ENCODE assay signal across 19 mouse cellular contexts in the genomic region with DNA sequence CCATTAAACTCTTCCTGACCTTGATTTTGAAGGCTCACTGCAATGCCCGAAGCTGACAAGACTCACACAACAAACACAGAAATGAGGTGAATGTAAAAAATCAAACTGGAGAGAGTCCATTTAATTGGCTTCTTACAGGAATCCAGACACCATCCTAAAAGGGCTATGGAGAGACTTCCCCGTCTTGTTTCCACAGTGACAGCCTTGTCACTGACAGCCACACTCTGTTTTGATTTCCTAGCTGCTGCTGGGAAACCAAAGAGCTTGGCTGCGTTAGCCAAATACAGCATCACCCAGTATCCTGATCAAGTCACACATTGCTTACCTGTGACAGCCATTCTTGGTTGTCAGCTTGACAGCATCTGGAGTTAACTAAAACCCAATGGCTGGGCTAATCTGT.
DNase-seq lines count a peak whose midpoint lies in the region; ATAC-seq and TF ChIP-seq lines count a peak whose summit lies in the region.
"Had no signal": no experiment of that assay in that cellular context is flagged by ENCODE, and none has a peak within 500 bp of the region (broad histone marks: within the 10 kb centered on the region; RNA-seq: fewer than 3 reads in every experiment).

No protein-coding gene starts in this region.

- intact Hi-C loops in gastrocnemius, postnatal 36 days (cut with DNase I), result no loop called here

- H3K4me1 ChIP-seq in lung, embryonic 14.5 days (ENCODE audit: insufficient read depth), result peaks cover 3% of the 10 kb centered on the region
- no peaks in the 10 kb centered on the region for H3K4me1 ChIP-seq in midbrain, embryonic 16.5 days (ENCODE audit: control insufficient read depth, insufficient read depth, low read length)
- H3K4me1 ChIP-seq: embryonic facial prominence, embryonic 12.5 days had no signal

- ATAC-seq in frontal cortex, adult (ENCODE audit: low TSS enrichment), result 0 out of 2 replicates have a peak, but pooled peaks have one; percentile 25
- ATAC-seq in lung, embryonic 14.5 days (ENCODE audit: insufficient read depth), result peak; percentile 25; the same call in 1 of the 2 replicates
- ATAC-seq in midbrain, embryonic 16.5 days, result 0 out of 2 replicates have a peak, but pooled peaks have one; percentile 43
- ATAC-seq: hindbrain, embryonic 16.5 days; inflammation-experienced regulatory T-cells, adult 6 months had no signal

- H3K4me3 ChIP-seq in lung, embryonic 14.5 days (ENCODE audit: low read depth, low read length), result no peak overlapping the region
- H3K4me3 ChIP-seq in midbrain, embryonic 16.5 days (ENCODE audit: low read depth, low read length), result no peak overlapping the region
- H3K4me3 ChIP-seq: embryonic facial prominence, embryonic 12.5 days; heart, embryonic 12.5 days; hindbrain, embryonic 10.5 days had no signal

- H3K9ac ChIP-seq in lung, embryonic 14.5 days, result no peak overlapping the region
- no peak overlapping the region for H3K9ac ChIP-seq in midbrain, embryonic 16.5 days (ENCODE audit: low read depth, low read length)
- H3K9ac ChIP-seq: embryonic facial prominence, embryonic 12.5 days; heart, embryonic 12.5 days had no signal

- 12% methylated on average over 3 of the region's 3 CpGs for WGBS in lung, embryonic 14.5 days
- 58% methylated on average over 3 of the region's 3 CpGs for WGBS in midbrain, embryonic 16.5 days

- no peak overlapping the region for H3K27ac ChIP-seq in lung, embryonic 14.5 days (ENCODE audit: low read depth)
- H3K27ac ChIP-seq in midbrain, embryonic 16.5 days (ENCODE audit: low read length), result no peak overlapping the region
- H3K27ac ChIP-seq: embryonic facial prominence, embryonic 12.5 days; hindbrain, embryonic 10.5 days had no signal

- no peaks in the 10 kb centered on the region for H3K9me3 ChIP-seq in lung, embryonic 14.5 days (ENCODE audit: low read depth, low read length)
- H3K9me3 ChIP-seq in midbrain, embryonic 16.5 days (replicated peaks; ENCODE audit: control insufficient read depth, low read length, poor library complexity, severe bottlenecking), result no peaks in the 10 kb centered on the region
- H3K9me3 ChIP-seq: embryonic facial prominence, embryonic 12.5 days; heart, embryonic 12.5 days; hindbrain, embryonic 10.5 days had no signal

- H3K27me3 ChIP-seq in lung, embryonic 14.5 days (ENCODE audit: insufficient read depth, low read length), result no peaks in the 10 kb centered on the region
- H3K27me3 ChIP-seq in midbrain, embryonic 16.5 days (ENCODE audit: control insufficient read depth, insufficient read depth, low read depth, low read length), result no peaks in the 10 kb centered on the region
- H3K27me3 ChIP-seq: CH12.LX; embryonic facial prominence, embryonic 12.5 days; heart, embryonic 12.5 days had no signal

- DNase-seq in frontal cortex, postnatal 14 days (ENCODE audit: low spot score in 2 of 2), result no peak
- DNase-seq in lung, embryonic 14.5 days, result peak; percentile 61
- DNase-seq in lung, postnatal 14 days, result no peak
- DNase-seq in brain, adult 2 months (ENCODE audit: low read depth, low spot score), result peak; percentile 49
- DNase-seq in gastrocnemius, postnatal 36 days, result no peak
- DNase-seq: adrenal gland, adult 2 months; adrenal gland, postnatal 25 days; cerebellum, adult 11 months; cerebellum, adult 8-10 months; cerebellum, postnatal 14 days; gastrocnemius, postnatal 14 days had no signal

- TF ChIP-seq CTCF in lung, embryonic 14.5 days (IDR thresholded peaks at IDR 0.05; ENCODE audit: low read depth), result no peak

- no peaks in the 10 kb centered on the region for H3K36me3 ChIP-seq in lung, embryonic 14.5 days (ENCODE audit: insufficient read depth)
- H3K36me3 ChIP-seq in midbrain, embryonic 16.5 days (ENCODE audit: control insufficient read depth, insufficient read depth, low read length), result no peaks in the 10 kb centered on the region
- H3K36me3 ChIP-seq: embryonic facial prominence, embryonic 12.5 days; heart, embryonic 12.5 days; hindbrain, embryonic 10.5 days had no signal

- H3K4me2 ChIP-seq in lung, embryonic 14.5 days, result no peak overlapping the region
- no peak overlapping the region for H3K4me2 ChIP-seq in midbrain, embryonic 16.5 days (ENCODE audit: low read length)
- H3K4me2 ChIP-seq: embryonic facial prominence, embryonic 12.5 days; heart, embryonic 12.5 days had no signal

Comparison
In these comparisons a context has a peak if more than half of its experiments do, and no peak if none do; other contexts are left out.
1. DNase-seq: peak in lung, embryonic 14.5 days (single experiment) and brain, adult 2 months (single experiment); none in frontal cortex, postnatal 14 days (0 of 2), lung, postnatal 14 days (single experiment) and gastrocnemius, postnatal 36 days (0 of 2).
2. Peak in every context shown above with its lines, with median percentiles within 50 percentile points of each other: ATAC-seq.